Mouse (Mus musculus) heart, adult 2 months (tissue): Measurements from ENCODE around the gene Wnt3a.

Source experiments
- CTCF ChIP-seq: fragments of 200-600 bp; IDR thresholded peaks from 2 replicates; pipeline ENCODE4 v1.8.1; 2022; ENCODE audit warnings: antibody characterized with exemption, mild to moderate bottlenecking, moderate library complexity
- EP300 ChIP-seq: fragments of 200-500 bp; IDR thresholded peaks from 2 replicates; pipeline ENCODE4 v1.6.1; 2011; ENCODE audit warnings: low read depth, low read length, control low read depth; ENCODE audit not compliant: insufficient read depth
- POLR2A ChIP-seq: fragments of 200-500 bp; IDR thresholded peaks from 2 replicates; pipeline ENCODE4 v1.6.1; 2011; ENCODE audit warnings: mild to moderate bottlenecking, low read depth, low read length, control low read depth; ENCODE audit not compliant: insufficient read depth

- TF ChIP-seq CTCF (no peak), POLR2A (no peak), EP300 (no peak)
These were observed 17.6 kb upstream of the Wnt3a start for GRCm38 (mm10) chr11:59308164-59308542.
